Mouse (Mus musculus) embryonic fibroblast, embryonic 13.5 days (primary cell): Measurements from ENCODE around the gene Pou3f4. TPM values are rescaled to one million over a fixed set of nuclear protein-coding genes. Genes with fewer than 3 reads are reported as not detected.

Source experiments
- H3K27ac ChIP-seq: 2 replicates; pipeline ENCODE4 v1.5.1; 2012; ENCODE audit warnings: low read length, control low read depth, inconsistent platforms; ENCODE audit not compliant: insufficient read depth
- H3K4me1 ChIP-seq: 2 replicates; pipeline ENCODE4 v1.6.1; 2011; ENCODE audit warnings: low read length; ENCODE audit not compliant: control insufficient read depth, insufficient read depth
- H3K4me3 ChIP-seq: 2 replicates; pipeline ENCODE4 v1.5.1; 2011; ENCODE audit warnings: mild to moderate bottlenecking, control low read depth, low read length; ENCODE audit not compliant: insufficient read depth
- CTCF ChIP-seq: IDR thresholded peaks from 2 replicates; pipeline ENCODE4 v1.5.1; 2011; ENCODE audit warnings: mild to moderate bottlenecking, control low read depth, low read length, moderate library complexity, borderline replicate concordance; ENCODE audit not compliant: insufficient read depth
- POLR2A ChIP-seq: IDR thresholded peaks from 2 replicates; pipeline ENCODE4 v1.6.1; 2011; ENCODE audit warnings: low read depth, mild to moderate bottlenecking, control low read depth, low read length, moderate library complexity
- polyA plus RNA-seq: library from polyadenylated mRNA; stranded (reverse); fragments of >200 nt; gene quantifications from 2 replicates; pipeline ENCODE4 v1.2.4, GENCODE M21; 2011; ENCODE audit warnings: low read depth; ENCODE audit not compliant: missing spikeins, insufficient read length

The Pou3f4 gene
- polyA plus RNA-seq, 1 experiment: 1.0 TPM

DNA sequence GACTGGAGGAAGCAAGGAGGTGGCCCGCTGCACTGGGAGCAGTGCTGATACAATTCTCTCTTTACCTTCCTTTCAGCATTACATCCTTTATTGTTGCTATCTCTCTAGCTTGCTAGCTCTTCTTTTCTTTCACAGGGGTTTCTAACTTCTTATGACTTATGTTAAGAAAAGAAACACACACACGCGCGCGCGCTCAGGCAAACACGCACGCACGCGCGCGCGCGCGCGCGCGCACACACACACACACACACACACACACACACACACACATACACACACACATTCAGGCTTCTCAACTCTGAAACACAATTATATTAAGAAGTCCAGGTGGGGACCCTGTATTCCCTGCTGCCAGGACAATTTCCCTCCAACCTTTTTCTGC is 1.5 kb downstream of the Pou3f4 start:
- no peak overlapping the region for H3K27ac ChIP-seq
- peak overlapping the region; percentile 24; the same call in 1 of the 2 replicates for H3K4me3 ChIP-seq
- no peak for TF ChIP-seq CTCF
- TF ChIP-seq POLR2A: no peak
- H3K4me1 ChIP-seq: no peaks in the 10 kb centered on the region

DNA sequence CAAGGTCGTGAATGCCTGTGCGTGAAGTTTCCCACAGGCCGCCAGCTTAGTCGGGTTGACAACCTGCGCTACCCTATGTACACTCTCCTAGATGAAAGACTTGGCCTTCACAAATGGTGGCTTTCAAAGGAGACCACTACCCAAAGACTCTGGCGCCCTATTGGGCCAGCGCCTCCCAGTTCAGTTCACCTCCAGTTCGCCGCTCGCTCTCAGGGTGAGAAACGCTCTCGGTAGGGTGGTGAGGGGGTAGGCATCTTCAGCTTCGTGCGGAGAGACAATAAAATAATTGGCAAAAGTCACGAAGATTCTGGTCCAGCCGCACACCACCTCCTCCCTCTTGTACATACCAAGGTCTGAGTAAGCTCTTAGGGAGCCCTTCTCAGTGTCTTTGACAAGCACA is 2.5 kb downstream of the Pou3f4 start:
- TF ChIP-seq POLR2A (no peak), CTCF (no peak)
- peak overlapping the region; percentile 11; the same call in 1 of the 2 replicates for H3K4me3 ChIP-seq
- no peak overlapping the region for H3K27ac ChIP-seq
- H3K4me1 ChIP-seq: no peaks in the 10 kb centered on the region

DNA sequence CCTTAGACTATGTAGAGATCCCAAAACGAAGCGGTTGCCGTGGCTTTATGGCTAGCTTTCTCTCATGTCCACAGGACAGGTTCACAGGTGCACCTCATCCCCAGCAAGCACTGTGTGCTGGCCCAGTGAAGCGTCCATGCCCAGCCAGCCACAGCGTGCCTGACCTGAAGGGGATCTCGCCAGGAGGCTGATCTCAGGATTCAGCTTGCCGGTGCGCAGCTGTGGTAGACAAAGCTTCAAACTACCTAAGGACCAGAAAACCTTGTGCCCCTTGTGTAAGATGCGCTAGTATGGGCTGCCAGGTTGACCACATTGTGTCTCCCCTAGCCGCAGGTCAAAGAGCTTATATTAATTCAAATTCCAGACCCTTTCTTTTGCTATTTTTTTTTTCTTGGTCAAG is 3.1 kb downstream of the Pou3f4 start:
- Histone ChIP-seq H3K4me1 (no peaks in the 10 kb centered on the region), H3K4me3 (no peak overlapping the region), H3K27ac (no peak overlapping the region)
- TF ChIP-seq POLR2A (no peak), CTCF (no peak)

DNA sequence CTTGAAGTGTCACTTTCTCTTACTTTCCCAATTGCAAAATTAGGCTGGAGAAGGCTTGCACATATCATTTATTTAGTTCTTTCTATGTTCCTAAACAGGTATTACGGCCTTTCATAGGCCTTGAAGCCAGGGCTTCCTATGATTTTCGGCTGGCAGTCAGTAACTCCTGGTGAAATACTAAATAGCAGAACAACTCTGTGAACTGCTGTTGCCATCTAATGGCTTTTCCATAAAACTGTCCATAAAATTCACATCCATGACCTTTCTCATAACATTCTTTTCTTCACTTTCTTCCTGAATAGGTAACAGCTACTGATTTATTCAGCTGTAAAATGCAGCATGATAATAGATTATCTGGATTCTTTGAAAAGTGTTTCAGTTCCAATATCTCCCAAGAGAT is 23.4 kb downstream of the Pou3f4 start:
- TF ChIP-seq POLR2A: no peak
- no peak for TF ChIP-seq CTCF
- no peak overlapping the region for H3K4me3 ChIP-seq
- H3K27ac ChIP-seq: no peak overlapping the region
- H3K4me1 ChIP-seq: no peaks in the 10 kb centered on the region

DNA sequence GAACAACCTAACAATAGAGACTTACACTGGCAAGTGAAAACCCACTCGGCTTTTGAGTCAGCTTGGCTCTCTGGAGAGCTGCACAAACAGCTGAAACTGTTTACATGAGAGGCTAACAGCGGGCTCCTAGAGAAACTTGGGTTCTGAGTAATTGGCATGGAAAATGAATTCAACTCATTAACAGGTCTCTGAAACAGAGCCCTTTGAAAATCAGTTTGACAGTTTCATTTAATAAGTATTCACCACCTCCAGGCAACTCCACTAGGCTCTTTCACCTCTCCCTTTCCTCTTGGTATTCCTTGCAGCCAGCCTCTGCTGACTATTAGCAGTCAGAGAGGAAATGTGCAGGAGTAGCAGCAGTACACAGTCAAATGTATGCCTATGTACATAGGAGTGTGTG is 37.2 kb downstream of the Pou3f4 start:
- Histone ChIP-seq H3K4me1 (no peaks in the 10 kb centered on the region), H3K27ac (no peak overlapping the region), H3K4me3 (no peak overlapping the region)
- TF ChIP-seq POLR2A: no peak
